Comparison of ENCODE assay signal across 16 mouse cellular contexts in the genomic region with DNA sequence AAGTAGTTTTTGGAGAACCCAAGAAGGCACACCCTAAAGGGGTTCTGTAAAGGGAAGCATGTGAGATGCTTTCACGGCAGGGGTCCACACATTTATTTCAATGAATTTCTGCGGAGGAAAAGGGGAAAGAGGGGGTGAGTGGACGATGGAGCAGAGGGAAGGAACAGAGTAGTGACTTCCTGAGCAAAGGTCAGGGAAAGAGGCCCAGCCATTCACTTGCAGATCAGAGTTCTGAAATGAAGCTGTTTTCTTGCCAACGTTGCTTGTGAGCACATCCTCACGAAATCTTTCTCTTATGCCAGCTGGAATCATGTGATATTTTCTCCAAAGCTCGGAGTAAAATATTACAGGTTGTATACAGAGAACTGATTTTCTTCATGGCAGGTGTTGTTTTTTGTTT.
DNase-seq lines count a peak whose midpoint lies in the region; ATAC-seq and TF ChIP-seq lines count a peak whose summit lies in the region.
"Had no signal": no experiment of that assay in that cellular context is flagged by ENCODE, and none has a peak within 500 bp of the region (broad histone marks: within the 10 kb centered on the region; RNA-seq: fewer than 3 reads in every experiment).

No protein-coding gene starts in this region.

- H3ac ChIP-seq in myocyte (ENCODE audit: control insufficient read depth, insufficient read length): no peak overlapping the region

- H3K27ac ChIP-seq in intestine, embryonic 16.5 days (ENCODE audit: low read length): no peak overlapping the region
- no peak overlapping the region for H3K27ac ChIP-seq in intestine, embryonic 15.5 days
- peak overlapping the region; percentile 42; the same call in 1 of the 2 replicates for H3K27ac ChIP-seq in midbrain, embryonic 10.5 days (replicated peaks)
- no peak overlapping the region for H3K27ac ChIP-seq in midbrain, embryonic 15.5 days
- H3K27ac ChIP-seq: hindbrain, embryonic 13.5 days; limb, embryonic 15.5 days had no signal

- peak; percentile 31 for DNase-seq in cerebellum, adult 11-12 months
- no peak for DNase-seq in cerebellum, postnatal 4 days (ENCODE audit: low spot score in 2 of 2)
- DNase-seq in midbrain, embryonic 10.5 days (ENCODE audit: low spot score): no peak
- DNase-seq in spleen, postnatal 14 days (ENCODE audit: low spot score in 2 of 2): no peak
- DNase-seq: gastrocnemius, postnatal 14 days; lung, adult 18-20 months; midbrain, embryonic 14.5 days; thymus, postnatal 4 days had no signal

- H3K79me2 ChIP-seq in myocyte (ENCODE audit: control insufficient read depth, insufficient read depth): no peaks in the 10 kb centered on the region

- WGBS in intestine, embryonic 16.5 days: 49% methylated on average over 6 of the region's 6 CpGs
- WGBS in intestine, embryonic 15.5 days: 47% methylated on average over 6 of the region's 6 CpGs
- 33% methylated on average over 6 of the region's 6 CpGs for WGBS in midbrain, embryonic 10.5 days
- 28% methylated on average over 6 of the region's 6 CpGs for WGBS in midbrain, embryonic 15.5 days

- H3K9ac ChIP-seq in intestine, embryonic 16.5 days (ENCODE audit: low read depth, low read length): no peak overlapping the region
- H3K9ac ChIP-seq in intestine, embryonic 15.5 days: no peak overlapping the region
- H3K9ac ChIP-seq in midbrain, embryonic 15.5 days: no peak overlapping the region
- H3K9ac ChIP-seq: hindbrain, embryonic 13.5 days; limb, embryonic 15.5 days had no signal

- no peaks in the 10 kb centered on the region for H3K9me3 ChIP-seq in intestine, embryonic 16.5 days (ENCODE audit: control insufficient read depth, low read length)
- no peaks in the 10 kb centered on the region for H3K9me3 ChIP-seq in intestine, embryonic 15.5 days
- no peaks in the 10 kb centered on the region for H3K9me3 ChIP-seq in midbrain, embryonic 10.5 days (replicated peaks)
- no peaks in the 10 kb centered on the region for H3K9me3 ChIP-seq in midbrain, embryonic 15.5 days
- H3K9me3 ChIP-seq: hindbrain, embryonic 13.5 days; limb, embryonic 15.5 days had no signal

- 0 out of 2 replicates have a peak, but pooled peaks have one; percentile 31 for ATAC-seq in intestine, embryonic 16.5 days
- ATAC-seq in intestine, embryonic 15.5 days: no peak
- ATAC-seq in midbrain, embryonic 15.5 days (replicated peaks): no peak

- peaks cover 5% of the 10 kb centered on the region for H3K4me1 ChIP-seq in intestine, embryonic 16.5 days (ENCODE audit: control insufficient read depth, insufficient read depth, low read length)
- no peaks in the 10 kb centered on the region; the same call in 1 of the 2 replicates for H3K4me1 ChIP-seq in intestine, embryonic 15.5 days (replicated peaks)
- H3K4me1 ChIP-seq in midbrain, embryonic 10.5 days: peaks cover 50% of the 10 kb centered on the region
- H3K4me1 ChIP-seq in midbrain, embryonic 15.5 days: peaks cover 17% of the 10 kb centered on the region

- H3K36me3 ChIP-seq in intestine, embryonic 16.5 days (ENCODE audit: control insufficient read depth, insufficient read depth, low read length): no peaks in the 10 kb centered on the region
- no peaks in the 10 kb centered on the region for H3K36me3 ChIP-seq in intestine, embryonic 15.5 days
- H3K36me3 ChIP-seq in midbrain, embryonic 10.5 days: no peaks in the 10 kb centered on the region
- H3K36me3 ChIP-seq in midbrain, embryonic 15.5 days (replicated peaks): no peaks in the 10 kb centered on the region
- H3K36me3 ChIP-seq in myocyte (ENCODE audit: control insufficient read depth, insufficient read depth): no peaks in the 10 kb centered on the region
- H3K36me3 ChIP-seq: hindbrain, embryonic 13.5 days; limb, embryonic 15.5 days had no signal

- no peak overlapping the region for H3K4me3 ChIP-seq in intestine, embryonic 16.5 days (ENCODE audit: low read length)
- H3K4me3 ChIP-seq in intestine, embryonic 15.5 days (replicated peaks): no peak overlapping the region
- no peak overlapping the region for H3K4me3 ChIP-seq in midbrain, embryonic 10.5 days
- no peak overlapping the region for H3K4me3 ChIP-seq in midbrain, embryonic 15.5 days
- H3K4me3 ChIP-seq in myocyte: no peak overlapping the region
- H3K4me3 ChIP-seq: erythroblast, embryonic 14.5 days; hindbrain, embryonic 13.5 days; limb, embryonic 15.5 days had no signal

- no peaks in the 10 kb centered on the region for H3K27me3 ChIP-seq in intestine, embryonic 16.5 days (replicated peaks; ENCODE audit: control insufficient read depth, insufficient read depth, low read length)
- H3K27me3 ChIP-seq in intestine, embryonic 15.5 days (replicated peaks): no peaks in the 10 kb centered on the region
- peaks cover 6% of the 10 kb centered on the region; the same call in 1 of the 2 replicates for H3K27me3 ChIP-seq in midbrain, embryonic 10.5 days (ENCODE audit: low read depth, poor library complexity, severe bottlenecking)
- H3K27me3 ChIP-seq in midbrain, embryonic 15.5 days (replicated peaks): peaks cover 17% of the 10 kb centered on the region
- H3K27me3 ChIP-seq in myocyte (ENCODE audit: control insufficient read depth, insufficient read depth, insufficient read length): no peaks in the 10 kb centered on the region
- H3K27me3 ChIP-seq: CH12.LX had no signal

- no peak overlapping the region for H3K4me2 ChIP-seq in intestine, embryonic 16.5 days (ENCODE audit: low read depth, low read length)
- H3K4me2 ChIP-seq in intestine, embryonic 15.5 days (replicated peaks): no peak overlapping the region
- no peak overlapping the region for H3K4me2 ChIP-seq in midbrain, embryonic 15.5 days
- H3K4me2 ChIP-seq in myocyte (ENCODE audit: low read depth): peak overlapping the region; percentile 7

- TF ChIP-seq POLR2A in myocyte (IDR thresholded peaks at IDR 0.05; ENCODE audit: insufficient read length, low read depth): no peak

TF ChIP-seq in myocyte, 11 proteins besides CTCF, POLR2A, EP300 and RAD21:
- TF ChIP-seq TCF3 (IDR thresholded peaks at IDR 0.05; ENCODE audit: insufficient read length, low read depth): no peak
- TF ChIP-seq E2F4 (IDR thresholded peaks at IDR 0.05; ENCODE audit: insufficient read depth): no peak
- no peak for TF ChIP-seq POLR2AphosphoS2 (IDR thresholded peaks at IDR 0.05; ENCODE audit: insufficient read length, low read depth)
- TF ChIP-seq CEBPB (IDR thresholded peaks at IDR 0.05; ENCODE audit: insufficient read depth, poor library complexity, severe bottlenecking): no peak
- TF ChIP-seq MYOG (IDR thresholded peaks at IDR 0.05; ENCODE audit: control insufficient read depth in 1 of 3, insufficient read depth in 1 of 3, insufficient read length in 2 of 3, low read depth in 2 of 3): no peak
TF ChIP-seq in myocyte: peak in this region for 0.
